Mouse (Mus musculus) layer of hippocampus, adult 8-10 months (tissue): ENCODE measurements around the gene Gm4792. TPM values are rescaled to one million over a fixed set of nuclear protein-coding genes. Genes with fewer than 3 reads are reported as not detected.

ENCODE experiments used
- DNase-seq, 2 experiments: peaks; one replicate each; pipeline ENCODE4 v3.0.0; 2022; ENCODE audit warnings: low spot score in 2 of 2
- total RNA-seq, 4 experiments: library from RNA; stranded (reverse); gene quantifications; 2 replicates each; pipeline ENCODE4 v1.2.4; 2022

Gene Gm4792
- total RNA-seq, result not detected

DNA sequence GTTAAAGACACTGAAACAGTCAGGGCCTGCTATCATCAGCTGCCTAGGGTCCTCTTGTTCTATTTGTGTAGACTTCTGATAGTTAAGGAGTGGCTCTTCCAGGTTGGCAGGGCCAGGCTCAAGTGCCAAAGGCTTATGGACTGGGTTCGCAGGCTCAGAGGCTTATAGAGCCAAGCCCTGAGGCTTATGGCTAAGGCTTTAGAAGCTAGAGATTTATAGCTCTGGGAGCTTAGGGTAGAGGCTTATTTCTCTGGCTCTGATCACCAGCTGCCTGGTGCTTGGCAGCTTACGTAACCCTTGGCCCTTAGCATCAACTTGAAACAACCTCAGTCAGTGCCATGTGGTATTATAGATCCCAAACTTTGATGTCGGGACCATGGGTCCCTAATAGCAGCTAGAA is at the start of gene Gm4792:
Gm4792 (minus strand) TSS at position 233 of the 400 bp plus-strand sequence.
- no peak for DNase-seq

GRCm38 (mm10) chr10:94347959-94348358 is 49.5 kb upstream of the Gm4792 start:
- no peak for DNase-seq

GRCm38 (mm10) chr10:94347296-94347695 is 48.8 kb upstream of the Gm4792 start:
- no peak for DNase-seq

DNA sequence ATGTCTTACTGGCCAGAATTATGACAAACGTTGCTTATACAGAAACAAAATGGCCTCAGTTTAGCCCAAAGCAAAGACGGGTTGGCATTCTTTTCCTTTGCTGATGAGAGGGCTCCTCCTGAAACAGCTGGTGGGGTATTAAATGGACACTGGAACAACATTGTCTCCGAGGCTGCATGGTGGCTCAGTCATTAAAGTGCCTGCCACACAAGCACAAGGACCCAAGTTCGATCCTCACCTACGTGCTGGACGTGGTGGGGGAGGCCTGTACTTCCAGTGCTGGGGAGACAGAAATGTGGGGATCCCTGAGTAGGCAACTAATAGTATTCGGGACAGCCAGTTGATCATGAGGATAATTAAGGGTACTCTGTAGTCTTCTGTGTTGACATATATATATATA is 48.1 kb upstream of the Gm4792 start:
- DNase-seq, result no peak

GRCm38 (mm10) chr10:94345509-94346252 is 47.2 kb upstream of the Gm4792 start:
- DNase-seq, result no peak

GRCm38 (mm10) chr10:94344631-94345417 is 46.3 kb upstream of the Gm4792 start:
- DNase-seq, result no peak

GRCm38 (mm10) chr10:94343581-94343980 is 45.1 kb upstream of the Gm4792 start:
- DNase-seq, result no peak

DNA sequence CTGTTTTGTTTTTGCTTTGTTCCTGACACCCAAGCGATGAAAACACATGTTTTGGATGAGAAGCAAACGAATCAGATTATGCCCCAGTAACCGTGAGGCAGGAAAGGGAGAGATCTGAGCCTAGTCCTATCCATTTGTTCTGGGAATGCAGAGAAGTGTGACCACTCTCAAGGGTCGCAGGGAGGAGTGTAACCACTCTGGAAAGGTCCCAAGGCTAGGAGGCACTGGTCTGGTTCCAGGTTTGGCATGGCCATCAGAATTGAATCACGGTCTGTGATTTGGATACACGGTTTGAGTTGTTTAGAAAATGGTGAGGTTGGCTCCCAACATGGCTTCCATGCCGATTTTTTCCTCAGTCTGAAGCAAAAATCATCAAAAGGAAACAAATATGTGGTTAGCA is 43.8 kb upstream of the Gm4792 start:
- DNase-seq, result no peak

DNA sequence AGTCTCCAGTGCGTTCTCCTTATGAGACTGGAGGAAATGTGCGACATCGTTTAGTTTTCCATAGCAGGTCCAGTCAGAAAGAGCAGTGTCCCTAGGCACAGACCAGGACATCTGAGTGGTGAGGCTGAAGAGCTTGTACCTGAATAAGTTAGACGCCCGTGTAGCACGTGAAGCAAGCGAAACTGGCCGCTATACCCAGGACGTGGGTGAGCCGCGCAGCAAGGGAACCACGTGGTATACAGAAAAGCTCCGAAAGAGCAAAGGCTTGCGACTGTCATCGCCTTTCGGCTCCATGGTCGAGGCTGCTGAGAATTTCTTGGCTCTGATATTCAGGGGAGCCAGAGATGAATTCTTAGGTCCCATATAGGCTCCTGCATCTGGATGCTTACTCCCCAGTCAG is 43.0 kb upstream of the Gm4792 start:
- no peak for DNase-seq

- no peak for DNase-seq
These were observed 37.6 kb upstream of the Gm4792 start for GRCm38 (mm10) chr10:94336071-94336470.

GRCm38 (mm10) chr10:94335047-94335446 is 36.5 kb upstream of the Gm4792 start:
- DNase-seq, result no peak

GRCm38 (mm10) chr10:94333328-94333727 is 34.8 kb upstream of the Gm4792 start:
- DNase-seq, result no peak

DNA sequence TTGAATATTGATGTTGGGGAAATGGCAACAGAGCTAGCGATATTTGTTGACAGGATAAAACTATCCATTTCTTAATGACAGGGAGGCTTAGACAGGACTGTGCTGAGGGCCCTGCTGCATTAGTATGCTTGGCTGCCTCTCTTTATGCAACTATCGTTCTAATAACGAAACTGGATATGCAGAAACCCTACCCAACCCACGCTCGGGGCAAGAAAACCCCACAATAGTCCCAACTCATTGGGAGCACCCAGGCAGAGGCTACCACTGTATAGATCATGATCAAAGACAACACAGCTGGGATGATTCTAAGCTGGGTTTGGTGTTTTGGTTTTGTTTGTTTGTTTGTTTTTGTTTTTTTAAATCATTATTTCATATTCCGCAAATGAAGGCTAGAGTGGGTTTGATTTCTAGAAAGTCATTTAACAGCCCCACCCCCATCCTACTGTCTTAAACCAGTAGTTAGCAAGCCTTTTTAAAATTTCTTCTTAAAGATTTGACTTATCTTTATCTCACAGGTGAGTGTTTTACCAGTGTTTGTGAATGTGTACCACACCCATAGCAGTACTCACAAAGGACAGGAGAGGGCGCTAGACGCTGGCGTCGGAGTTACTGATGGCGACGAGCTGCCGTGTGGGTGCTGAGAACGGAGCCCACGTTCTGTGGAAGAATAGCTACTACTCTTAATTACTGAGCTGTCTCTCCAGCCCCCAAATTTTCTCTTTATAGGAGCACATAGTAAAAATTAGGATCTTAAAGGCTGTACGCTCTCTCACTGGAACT is 34.0 kb upstream of the Gm4792 start:
- no peak for DNase-seq

- DNase-seq, result no peak
These were observed 31.5 kb upstream of the Gm4792 start for GRCm38 (mm10) chr10:94329962-94330361.

- no peak for DNase-seq
These were observed 20.1 kb upstream of the Gm4792 start for GRCm38 (mm10) chr10:94318574-94318973.

- DNase-seq, result no peak
These were observed 14.6 kb upstream of the Gm4792 start for GRCm38 (mm10) chr10:94313146-94313545.

- peak in 1 of 2 experiments; percentile 13 for DNase-seq
These were observed 13.7 kb upstream of the Gm4792 start for GRCm38 (mm10) chr10:94312007-94312715.

GRCm38 (mm10) chr10:94311511-94312006 is 13.1 kb upstream of the Gm4792 start, which contains the start of gene Tmcc3:
Gene Tmcc3, plus strand, starts transcription at chr10:94311949.
- no peak for DNase-seq

DNA sequence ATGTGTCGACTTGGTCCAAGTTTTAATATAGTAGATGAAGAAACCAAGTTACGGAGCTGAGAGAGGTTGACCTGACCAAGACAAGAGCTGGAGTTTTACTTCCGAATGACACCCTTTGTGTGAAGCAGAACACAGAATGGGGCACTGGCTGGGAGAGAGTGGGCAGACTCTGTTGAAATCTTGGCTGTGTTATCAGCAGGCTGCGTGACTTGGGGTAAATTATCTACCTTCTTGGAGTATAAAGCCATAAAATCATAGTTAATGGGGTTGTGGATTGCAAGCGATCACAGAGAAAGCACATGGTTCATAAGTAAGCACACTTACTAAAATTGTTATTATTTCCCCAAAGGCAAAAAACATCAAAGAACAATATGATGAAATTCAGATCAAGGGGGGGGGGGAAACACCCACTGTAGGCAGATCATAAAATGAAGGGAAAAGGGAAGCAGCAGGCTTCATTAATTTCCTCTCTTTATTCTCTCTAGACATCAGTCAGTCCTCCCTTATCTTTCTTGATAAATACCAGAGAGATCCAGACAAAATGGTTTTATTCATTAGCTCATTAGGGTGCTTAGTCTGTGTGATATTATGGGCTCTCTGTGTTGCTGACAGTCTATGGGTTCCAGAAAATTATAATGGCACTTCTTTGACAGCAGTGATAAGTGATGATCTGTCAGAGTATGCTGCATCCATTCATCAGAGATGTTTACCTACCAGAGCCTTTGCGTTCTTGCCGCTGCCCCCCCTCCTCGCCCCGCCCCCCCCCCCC is 12.2 kb upstream of the Gm4792 start:
- no peak for DNase-seq

- DNase-seq, result no peak
These were observed 7.0 kb upstream of the Gm4792 start for GRCm38 (mm10) chr10:94305526-94305925.
